Mouse (Mus musculus): Measurements from ENCODE around the gene Parg.

DNA sequence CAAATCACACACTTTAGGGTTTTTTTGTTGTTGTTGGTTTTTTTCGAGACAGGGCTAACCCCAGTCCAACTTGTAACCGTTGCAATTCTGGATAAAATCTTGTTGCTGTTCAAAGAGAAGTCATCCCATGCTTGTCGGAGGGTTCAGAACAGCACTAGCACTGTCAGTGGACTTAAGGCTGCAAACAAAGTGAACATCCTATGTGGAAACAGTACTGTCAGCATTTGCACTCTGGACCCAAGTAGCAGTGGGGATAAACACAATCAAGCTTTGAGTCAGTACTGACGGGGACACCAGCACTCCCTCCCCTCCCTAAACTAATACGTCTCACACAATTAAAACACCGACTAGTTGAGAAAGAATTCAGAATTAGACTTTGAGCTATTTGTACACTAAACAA is 20.9 kb upstream of the Parg start:
- no peak for TF ChIP-seq MAX (IDR thresholded peaks at IDR 0.05; ENCODE audit: low read depth)
- no peak for TF ChIP-seq POLR2A (IDR thresholded peaks at IDR 0.05; ENCODE audit: insufficient read length, low read depth)
- no peak for TF ChIP-seq USF1 (IDR thresholded peaks at IDR 0.05; ENCODE audit: low read depth)
- TF ChIP-seq MYOG (IDR thresholded peaks at IDR 0.05; ENCODE audit: control insufficient read depth in 1 of 3, insufficient read depth in 1 of 3, insufficient read length in 2 of 3, low read depth in 2 of 3): no peak
- no peak for TF ChIP-seq MYOD1 (IDR thresholded peaks at IDR 0.05; ENCODE audit: control insufficient read depth in 1 of 3, insufficient read length in 2 of 3, low read depth in 2 of 3)
- TF ChIP-seq REST (IDR thresholded peaks at IDR 0.05; ENCODE audit: insufficient read depth, insufficient read length): no peak

All from myocyte (in vitro differentiated cells).